Mouse (Mus musculus): Measurements from ENCODE around the gene Hspb1.

DNA sequence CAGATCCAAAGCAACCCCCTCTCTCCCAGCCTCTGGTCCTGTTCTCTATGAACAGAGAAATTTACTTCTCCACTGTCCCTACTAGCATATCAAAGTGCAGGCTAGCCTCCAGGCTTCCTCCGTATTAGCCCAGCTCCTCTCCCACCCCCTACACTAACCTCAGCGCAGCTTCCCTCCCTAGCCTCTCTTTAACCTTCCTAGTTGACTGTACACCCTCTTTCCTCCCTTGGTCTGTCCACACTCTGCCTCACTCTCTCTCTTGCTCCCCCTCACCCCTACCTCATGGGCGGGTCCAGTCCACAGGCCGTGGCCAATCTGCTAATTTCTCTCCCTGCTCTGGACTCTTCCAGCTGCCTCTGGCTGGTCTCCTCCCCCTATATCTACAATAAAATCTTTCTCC is 2.6 kb downstream of the Hspb1 start:
- TF ChIP-seq EP300 (IDR thresholded peaks at IDR 0.05; ENCODE audit: low read depth) (no peak), CTCF (IDR thresholded peaks at IDR 0.05; ENCODE audit: low read depth) (no peak)

Measured in liver, embryonic 14.5 days (tissue).